Mouse (Mus musculus) embryonic facial prominence, embryonic 10.5 days (tissue): ENCODE data around the gene Slc26a1. TPM values are rescaled to one million over a fixed set of nuclear protein-coding genes. Genes with fewer than 3 reads are reported as not detected.

Source experiments
- DNase-seq: peaks from one replicate; pipeline ENCODE4 v3.0.0-alpha.2; 2017; ENCODE audit warnings: low spot score
- H3K27ac ChIP-seq: fragments of 300-500 bp; sonication (generic); replicated peaks from 2 replicates; pipeline ENCODE4 v1.5.1; 2016; ENCODE audit warnings: mild to moderate bottlenecking
- H3K27me3 ChIP-seq: fragments of 300-500 bp; sonication (generic); replicated peaks from 2 replicates; pipeline ENCODE4 v1.6.1; 2016; ENCODE audit warnings: low read depth, mild to moderate bottlenecking; ENCODE audit not compliant: poor library complexity, severe bottlenecking
- H3K36me3 ChIP-seq: fragments of 300-500 bp; sonication (generic); replicated peaks from 2 replicates; pipeline ENCODE4 v1.6.1; 2016; ENCODE audit warnings: mild to moderate bottlenecking, moderate library complexity
- H3K4me1 ChIP-seq: fragments of 300-500 bp; sonication (generic); 2 replicates; pipeline ENCODE4 v1.6.1; 2016
- H3K4me3 ChIP-seq: fragments of 300-500 bp; sonication (generic); 2 replicates; pipeline ENCODE4 v1.5.1; 2016; ENCODE audit warnings: mild to moderate bottlenecking, moderate library complexity
- H3K9me3 ChIP-seq: fragments of 300-500 bp; sonication (generic); 2 replicates; pipeline ENCODE4 v1.6.1; 2016; ENCODE audit warnings: mild to moderate bottlenecking
- WGBS: fragments of 180-500 bp; shearing (Covaris S2); methylation state at CpG from one replicate; pipeline ENCODE4 v1.1.7; 2016; 5-methylcytosine and 5-hydroxymethylcytosine counted together
- polyA plus RNA-seq: library from polyadenylated mRNA; unstranded; fragments of >200 nt; fragmentation: Nextera tagmentation; extraction: Ambion mirVana; gene quantifications from 2 replicates; pipeline ENCODE4 v1.2.1, GENCODE M21; 2016

Gene Slc26a1
- polyA plus RNA-seq, 1 experiment from 2014 or later: 0.92 TPM

- no peak for DNase-seq
- Histone ChIP-seq H3K36me3 (peaks cover 80% of the 10 kb centered on the region), H3K27ac (peak overlapping the region; percentile 51; the same call in 1 of the 2 replicates), H3K9me3 (no peaks in the 10 kb centered on the region), H3K4me1 (peaks cover 45% of the 10 kb centered on the region), H3K4me3 (no peak overlapping the region), H3K27me3 (no peaks in the 10 kb centered on the region)
- 81% methylated on average over 12 of the region's 12 CpGs for WGBS
Measured at GRCm38 (mm10) chr5:108703754-108704626, 28.6 kb upstream of the Slc26a1 start.

GRCm38 (mm10) chr5:108701341-108702021 lies 26.1 kb upstream of the Slc26a1 start:
- 73% methylated on average over 10 of the region's 10 CpGs for whole genome bisulfite sequencing
- no peaks in the 10 kb centered on the region for H3K9me3 ChIP-seq
- no peaks in the 10 kb centered on the region for H3K27me3 ChIP-seq
- DNase-seq: no peak
- H3K4me1 ChIP-seq: peaks cover 70% of the 10 kb centered on the region
- H3K27ac ChIP-seq: no peak overlapping the region
- H3K4me3 ChIP-seq: no peak overlapping the region
- H3K36me3 ChIP-seq: peaks cover 68% of the 10 kb centered on the region

- Histone ChIP-seq H3K9me3 (no peaks in the 10 kb centered on the region), H3K36me3 (peaks cover 66% of the 10 kb centered on the region), H3K4me1 (peaks cover 82% of the 10 kb centered on the region), H3K4me3 (no peak overlapping the region), H3K27me3 (peaks cover 10% of the 10 kb centered on the region; the same call in 1 of the 2 replicates), H3K27ac (peak overlapping the region; percentile 52)
- WGBS: 31% methylated on average over 3 of the region's 3 CpGs
- no peak for DNase-seq
Measured at GRCm38 (mm10) chr5:108700346-108700745, 25.0 kb upstream of the Slc26a1 start.

- H3K27me3 ChIP-seq: peaks cover 24% of the 10 kb centered on the region
- WGBS: 18% methylated on average over 4 of the region's 4 CpGs
- H3K27ac ChIP-seq: peak overlapping the region; percentile 62
- peak; percentile 24 for DNase-seq
- peak overlapping the region; percentile 18; the same call in 1 of the 2 replicates for H3K4me3 ChIP-seq
- no peaks in the 10 kb centered on the region for H3K9me3 ChIP-seq
- H3K4me1 ChIP-seq: peaks cover 85% of the 10 kb centered on the region
- H3K36me3 ChIP-seq: peaks cover 36% of the 10 kb centered on the region
Measured at GRCm38 (mm10) chr5:108697341-108697753, 22.0 kb upstream of the Slc26a1 start.

- H3K4me3 ChIP-seq: no peak overlapping the region
- H3K4me1 ChIP-seq: peaks cover 88% of the 10 kb centered on the region
- no peaks in the 10 kb centered on the region for H3K9me3 ChIP-seq
- no peak overlapping the region for H3K27ac ChIP-seq
- 74% methylated on average over 3 of the region's 3 CpGs for WGBS
- peaks cover 32% of the 10 kb centered on the region for H3K27me3 ChIP-seq
- no peak for DNase-seq
- H3K36me3 ChIP-seq: peaks cover 28% of the 10 kb centered on the region
Measured at GRCm38 (mm10) chr5:108696542-108696941, 21.2 kb upstream of the Slc26a1 start.

GRCm38 (mm10) chr5:108695861-108696260 lies 20.5 kb upstream of the Slc26a1 start:
- peaks cover 36% of the 10 kb centered on the region for H3K27me3 ChIP-seq
- DNase-seq: no peak
- H3K4me3 ChIP-seq: peak overlapping the region; percentile 88
- 0 out of 2 replicates have a peak overlapping the region, but pooled peaks have one; percentile 14 for H3K27ac ChIP-seq
- peaks cover 81% of the 10 kb centered on the region for H3K4me1 ChIP-seq
- peaks cover 27% of the 10 kb centered on the region for H3K36me3 ChIP-seq
- no peaks in the 10 kb centered on the region for H3K9me3 ChIP-seq
- 94% methylated on average over 12 of the region's 12 CpGs for WGBS

GRCm38 (mm10) chr5:108694352-108695261 lies 19.2 kb upstream of the Slc26a1 start:
- no peaks in the 10 kb centered on the region for H3K9me3 ChIP-seq
- WGBS: under 1% methylated on average over 99 of the region's 99 CpGs
- H3K4me3 ChIP-seq: peak overlapping the region; percentile 88
- H3K4me1 ChIP-seq: peaks cover 68% of the 10 kb centered on the region
- peaks cover 27% of the 10 kb centered on the region for H3K36me3 ChIP-seq
- peak overlapping the region; percentile 92 for H3K27ac ChIP-seq
- DNase-seq: peak; percentile 68
- peaks cover 36% of the 10 kb centered on the region for H3K27me3 ChIP-seq

- DNase-seq: peak; percentile 97
- Histone ChIP-seq H3K27me3 (peaks cover 36% of the 10 kb centered on the region), H3K36me3 (peaks cover 22% of the 10 kb centered on the region), H3K4me3 (peak overlapping the region; percentile 88), H3K27ac (peak overlapping the region; percentile 92), H3K9me3 (no peaks in the 10 kb centered on the region), H3K4me1 (peaks cover 61% of the 10 kb centered on the region)
- 1% methylated on average over 43 of the region's 43 CpGs for WGBS
Measured at GRCm38 (mm10) chr5:108693872-108694288, 18.5 kb upstream of the Slc26a1 start.

- 2% methylated on average over 18 of the region's 18 CpGs for WGBS
- Histone ChIP-seq H3K27me3 (peaks cover 36% of the 10 kb centered on the region), H3K9me3 (no peaks in the 10 kb centered on the region), H3K4me3 (peak within 1 kb of the TSS; percentile 88), H3K27ac (no peak within 1 kb of the TSS), H3K4me1 (peaks cover 45% of the 10 kb centered on the region), H3K36me3 (peaks cover 14% of the 10 kb centered on the region)
- peak; percentile 79 for DNase-seq
Measured at GRCm38 (mm10) chr5:108692271-108692670, 16.9 kb upstream of the Slc26a1 start, which contains the start of gene Fgfrl1. Gene Fgfrl1, plus strand, starts transcription at chr5:108692382.

GRCm38 (mm10) chr5:108691152-108691551 lies 15.8 kb upstream of the Slc26a1 start:
- 77% methylated on average over 4 of the region's 4 CpGs for WGBS
- H3K36me3 ChIP-seq: peaks cover 6% of the 10 kb centered on the region
- H3K4me1 ChIP-seq: peaks cover 34% of the 10 kb centered on the region
- no peak overlapping the region for H3K27ac ChIP-seq
- no peaks in the 10 kb centered on the region for H3K9me3 ChIP-seq
- H3K27me3 ChIP-seq: peaks cover 34% of the 10 kb centered on the region
- DNase-seq: no peak
- no peak overlapping the region for H3K4me3 ChIP-seq

- no peak overlapping the region for H3K4me3 ChIP-seq
- DNase-seq: no peak
- no peak overlapping the region for H3K27ac ChIP-seq
- peaks cover 19% of the 10 kb centered on the region for H3K4me1 ChIP-seq
- H3K9me3 ChIP-seq: no peaks in the 10 kb centered on the region
- WGBS: 79% methylated on average over 5 of the region's 5 CpGs
- peaks cover 23% of the 10 kb centered on the region for H3K27me3 ChIP-seq
- H3K36me3 ChIP-seq: 0 out of 2 replicates have a peak, but pooled peaks cover 3% of the 10 kb centered on the region
Measured at GRCm38 (mm10) chr5:108689091-108689490, 13.7 kb upstream of the Slc26a1 start.

GRCm38 (mm10) chr5:108680871-108681270 lies 5.5 kb upstream of the Slc26a1 start:
- WGBS: 93% methylated on average over 6 of the region's 6 CpGs
- H3K36me3 ChIP-seq: peaks cover 5% of the 10 kb centered on the region; the same call in 1 of the 2 replicates
- H3K27ac ChIP-seq: no peak overlapping the region
- H3K9me3 ChIP-seq: no peaks in the 10 kb centered on the region
- H3K27me3 ChIP-seq: no peaks in the 10 kb centered on the region
- H3K4me1 ChIP-seq: peaks cover 17% of the 10 kb centered on the region
- no peak overlapping the region for H3K4me3 ChIP-seq
- DNase-seq: no peak
